Mouse (Mus musculus): ENCODE data around the gene Cacng8.

- TF ChIP-seq CTCF (IDR thresholded peaks at IDR 0.05) (no peak), POLR2A (IDR thresholded peaks at IDR 0.05; ENCODE audit: insufficient read depth, low read depth, low read length) (no peak)
Measured at GRCm38 (mm10) chr7:3366705-3367516, 23.6 kb upstream of the Cacng8 start.
